Mouse (Mus musculus): ENCODE measurements around the gene Marco.

Marco gene

GRCm38 (mm10) chr1:120504924-120505323 lies at the start of gene Marco:
TSS of gene Marco (minus strand) at chr1:120505024.
- no peak for DNase-seq (ENCODE audit: low spot score)

GRCm38 (mm10) chr1:120539506-120540029 lies 34.7 kb upstream of the Marco start:
- DNase-seq (ENCODE audit: low spot score), result no peak

- no peak for DNase-seq (ENCODE audit: low spot score)
Observed at GRCm38 (mm10) chr1:120536998-120537397, 32.2 kb upstream of the Marco start.

GRCm38 (mm10) chr1:120535919-120536318 lies 31.1 kb upstream of the Marco start:
- DNase-seq (ENCODE audit: low spot score), result no peak

- no peak for DNase-seq (ENCODE audit: low spot score)
Observed at GRCm38 (mm10) chr1:120532321-120532916, 27.6 kb upstream of the Marco start.

GRCm38 (mm10) chr1:120531770-120532169 lies 26.9 kb upstream of the Marco start:
- DNase-seq (ENCODE audit: low spot score), result no peak

- no peak for DNase-seq (ENCODE audit: low spot score)
Observed at GRCm38 (mm10) chr1:120529881-120530280, 25.1 kb upstream of the Marco start.

- DNase-seq (ENCODE audit: low spot score), result no peak
Observed at GRCm38 (mm10) chr1:120517618-120518017, 12.8 kb upstream of the Marco start.

GRCm38 (mm10) chr1:120510311-120510710 lies 5.5 kb upstream of the Marco start:
- no peak for DNase-seq (ENCODE audit: low spot score)

- DNase-seq (ENCODE audit: low spot score), result no peak
Observed at GRCm38 (mm10) chr1:120508976-120509375, 4.2 kb upstream of the Marco start.

GRCm38 (mm10) chr1:120504046-120504710 lies 646 bp downstream of the Marco start:
- DNase-seq (ENCODE audit: low spot score), result no peak

GRCm38 (mm10) chr1:120501496-120501895 lies 3.3 kb downstream of the Marco start:
- no peak for DNase-seq (ENCODE audit: low spot score)

- DNase-seq (ENCODE audit: low spot score), result no peak
Observed at GRCm38 (mm10) chr1:120498036-120498435, 6.8 kb downstream of the Marco start.

GRCm38 (mm10) chr1:120480937-120481336 lies 23.9 kb downstream of the Marco start:
- no peak for DNase-seq (ENCODE audit: low spot score)

- no peak for DNase-seq (ENCODE audit: low spot score)
Observed at GRCm38 (mm10) chr1:120474825-120475224, 30.0 kb downstream of the Marco start.

GRCm38 (mm10) chr1:120468891-120469290 lies 35.9 kb downstream of the Marco start:
- peak; percentile 53 for DNase-seq (ENCODE audit: low spot score)

GRCm38 (mm10) chr1:120467323-120467722 lies 37.5 kb downstream of the Marco start:
- DNase-seq (ENCODE audit: low spot score), result no peak

GRCm38 (mm10) chr1:120466751-120467150 lies 38.1 kb downstream of the Marco start:
- no peak for DNase-seq (ENCODE audit: low spot score)

- no peak for DNase-seq (ENCODE audit: low spot score)
Observed at GRCm38 (mm10) chr1:120459032-120459431, 45.8 kb downstream of the Marco start.

GRCm38 (mm10) chr1:120458524-120458923 lies 46.3 kb downstream of the Marco start:
- DNase-seq (ENCODE audit: low spot score), result no peak

GRCm38 (mm10) chr1:120451486-120452270 lies 53.1 kb downstream of the Marco start:
- no peak for DNase-seq (ENCODE audit: low spot score)

GRCm38 (mm10) chr1:120449662-120450061 lies 55.2 kb downstream of the Marco start:
- DNase-seq (ENCODE audit: low spot score), result no peak

GRCm38 (mm10) chr1:120443228-120443639 lies 61.6 kb downstream of the Marco start:
- no peak for DNase-seq (ENCODE audit: low spot score)
